Mouse (Mus musculus) hindbrain, embryonic 14.5 days (tissue): Measurements from ENCODE around the gene Fbxl5. TPM values are rescaled to one million over a fixed set of nuclear protein-coding genes. Genes with fewer than 3 reads are reported as not detected.

ENCODE experiments used
- ATAC-seq: fragments of 200-750 bp; cut with Nextera tagmentation; 2 replicates; pipeline ENCODE4 v1.8.0; 2017; ENCODE audit warnings: moderate number of reproducible peaks, mild to moderate bottlenecking, moderate TSS enrichment, moderate library complexity; ENCODE audit not compliant: low FRiP score
- DNase-seq: peaks from one replicate; pipeline ENCODE4 v3.0.0-alpha.2; 2015; ENCODE audit warnings: low spot score
- H3K27ac ChIP-seq: fragments of 300-500 bp; sonication (generic); 2 replicates; pipeline ENCODE4 v1.5.1; 2014; ENCODE audit warnings: mild to moderate bottlenecking, moderate library complexity
- H3K27me3 ChIP-seq: fragments of 300-500 bp; sonication (generic); 2 replicates; pipeline ENCODE4 v1.6.1; 2014; ENCODE audit warnings: mild to moderate bottlenecking, low read length, mixed read lengths; ENCODE audit not compliant: control insufficient read depth, insufficient read depth
- H3K36me3 ChIP-seq: fragments of 300-500 bp; sonication (generic); replicated peaks from 2 replicates; pipeline ENCODE4 v1.6.1; 2014; ENCODE audit not compliant: control insufficient read depth, insufficient read depth
- H3K4me1 ChIP-seq: fragments of 300-500 bp; sonication (generic); replicated peaks from 2 replicates; pipeline ENCODE4 v1.6.1; 2014; ENCODE audit warnings: antibody characterized with exemption, low read length, mixed read lengths; ENCODE audit not compliant: control insufficient read depth, insufficient read depth
- H3K4me2 ChIP-seq: fragments of 300-500 bp; sonication (generic); replicated peaks from 2 replicates; pipeline ENCODE4 v1.6.1; 2014; ENCODE audit warnings: mild to moderate bottlenecking, moderate library complexity
- H3K4me3 ChIP-seq: fragments of 300-500 bp; sonication (generic); replicated peaks from 2 replicates; pipeline ENCODE4 v1.5.1; 2014; ENCODE audit warnings: mild to moderate bottlenecking, low read length
- H3K9ac ChIP-seq: fragments of 300-500 bp; sonication (generic); 2 replicates; pipeline ENCODE4 v1.6.1; 2014
- H3K9me3 ChIP-seq: fragments of 300-500 bp; sonication (generic); 2 replicates; pipeline ENCODE4 v1.6.1; 2016; ENCODE audit warnings: low read length; ENCODE audit not compliant: control insufficient read depth
- WGBS: fragments of 180-500 bp; shearing (Covaris S2); extraction: QIAGEN DNeasy Blood & Tissue Kit; methylation state at CpG from one replicate; pipeline ENCODE4 v1.1.7; 2014; 5-methylcytosine and 5-hydroxymethylcytosine counted together
- polyA plus RNA-seq: library from polyadenylated mRNA; unstranded; fragments of >200 nt; fragmentation: Nextera tagmentation; extraction: Ambion mirVana; gene quantifications from 2 replicates; pipeline ENCODE4 v1.2.1, GENCODE M21; 2014

Fbxl5 gene
- polyA plus RNA-seq, 1 experiment from 2014 or later = 89.6 TPM

DNA sequence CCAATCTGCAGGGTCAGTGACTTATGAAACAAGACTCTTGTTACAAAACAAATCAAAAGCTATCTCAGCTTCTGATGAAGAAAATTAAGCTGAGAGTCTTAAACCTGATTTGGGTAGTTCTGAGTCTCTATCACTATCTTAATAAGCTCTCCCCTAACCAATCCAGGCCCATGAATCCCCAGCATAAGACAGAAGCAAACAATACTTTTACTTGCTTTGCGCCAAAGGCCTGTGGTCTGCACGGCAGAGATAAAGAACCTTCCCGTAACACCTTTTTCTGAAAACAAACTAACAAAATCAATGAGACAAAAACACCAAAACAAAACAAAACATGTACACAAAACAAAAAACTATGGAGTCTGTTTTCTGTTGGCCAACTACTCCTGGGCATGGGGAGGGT is 42.9 kb downstream of the Fbxl5 start:
- H3K27me3 ChIP-seq = no peaks in the 10 kb centered on the region
- no peak for DNase-seq
- H3K36me3 ChIP-seq = no peaks in the 10 kb centered on the region
- ATAC-seq = no peak
- WGBS = 92% methylated on average over 3 of the region's 3 CpGs
- H3K4me2 ChIP-seq = no peak overlapping the region
- H3K27ac ChIP-seq = no peak overlapping the region
- H3K4me1 ChIP-seq = peaks cover 28% of the 10 kb centered on the region
- no peak overlapping the region for H3K4me3 ChIP-seq
- H3K9ac ChIP-seq = no peak overlapping the region
- H3K9me3 ChIP-seq = no peaks in the 10 kb centered on the region

DNA sequence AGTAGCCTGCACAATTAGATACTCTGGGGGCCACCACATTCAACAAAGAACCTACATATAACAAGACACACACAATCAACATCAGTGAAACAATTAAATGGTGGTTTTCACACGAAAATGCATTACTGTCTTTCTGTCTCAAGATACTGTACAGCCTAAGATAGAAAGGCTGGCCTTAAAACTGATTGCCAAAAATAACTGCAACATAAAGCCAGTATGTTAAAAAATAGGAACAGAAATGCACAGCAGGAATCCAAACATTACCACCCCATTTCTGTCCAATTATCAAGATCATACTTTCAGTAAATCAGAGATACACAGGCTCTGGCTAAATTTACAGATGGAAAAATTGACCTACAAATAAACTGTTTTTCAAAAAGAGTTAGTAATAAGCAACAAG is 44.4 kb downstream of the Fbxl5 start:
- DNase-seq = no peak
- H3K27ac ChIP-seq = no peak overlapping the region
- H3K9me3 ChIP-seq = no peaks in the 10 kb centered on the region
- no peak for ATAC-seq
- H3K4me1 ChIP-seq = peaks cover 20% of the 10 kb centered on the region
- no peaks in the 10 kb centered on the region for H3K36me3 ChIP-seq
- H3K4me2 ChIP-seq = no peak overlapping the region
- no peaks in the 10 kb centered on the region for H3K27me3 ChIP-seq
- H3K4me3 ChIP-seq = no peak overlapping the region
- 63% methylated on average over 1 of the region's 1 CpGs for WGBS
- H3K9ac ChIP-seq = no peak overlapping the region

DNA sequence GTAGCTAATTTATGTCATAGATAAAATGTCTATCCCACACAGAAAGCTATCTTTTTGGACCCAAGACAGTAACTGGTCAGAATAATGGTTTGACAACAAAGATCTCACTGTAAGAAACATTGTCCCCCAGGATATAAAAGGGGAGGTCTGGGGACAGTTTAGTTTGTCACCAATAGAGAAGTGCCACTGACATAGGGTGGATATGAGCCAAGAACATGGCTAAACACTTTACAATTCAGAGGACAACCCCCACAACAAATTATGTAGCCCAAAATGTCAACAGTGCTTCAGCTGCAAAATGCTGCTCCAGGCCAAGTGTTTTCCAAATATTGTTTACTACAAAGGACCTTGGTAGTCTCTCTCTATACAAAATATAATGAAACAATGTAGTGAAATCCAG is 45.0 kb downstream of the Fbxl5 start:
- Histone ChIP-seq H3K9me3 (no peaks in the 10 kb centered on the region), H3K4me3 (no peak overlapping the region), H3K4me2 (no peak overlapping the region), H3K36me3 (peaks cover 2% of the 10 kb centered on the region; the same call in 1 of the 2 replicates), H3K27ac (no peak overlapping the region; the same call in 1 of the 2 replicates), H3K4me1 (peaks cover 20% of the 10 kb centered on the region), H3K27me3 (no peaks in the 10 kb centered on the region), H3K9ac (no peak overlapping the region)
- DNase-seq = no peak
- ATAC-seq = no peak

DNA sequence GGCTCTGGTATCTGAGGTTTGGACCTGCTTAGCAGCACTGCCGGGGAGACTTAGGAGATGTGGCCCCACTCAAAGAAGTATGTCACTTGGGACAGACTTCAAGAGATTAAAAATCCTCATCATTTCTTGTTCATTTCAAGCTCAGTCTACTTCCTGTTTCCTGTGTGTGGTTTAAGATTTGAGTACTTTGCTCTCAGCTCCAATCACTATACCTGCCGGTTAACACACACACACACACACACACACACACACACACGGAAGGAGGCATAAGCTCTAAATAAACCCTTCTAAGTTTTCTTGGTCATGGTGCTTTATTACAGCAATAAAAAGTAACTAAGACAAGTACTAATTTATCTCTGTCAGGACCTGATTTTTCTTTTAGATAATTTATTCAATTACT is 49.9 kb downstream of the Fbxl5 start:
- H3K4me1 ChIP-seq = peaks cover 5% of the 10 kb centered on the region; the same call in 1 of the 2 replicates
- ATAC-seq = no peak
- WGBS = 90% methylated on average over 3 of the region's 3 CpGs

DNA sequence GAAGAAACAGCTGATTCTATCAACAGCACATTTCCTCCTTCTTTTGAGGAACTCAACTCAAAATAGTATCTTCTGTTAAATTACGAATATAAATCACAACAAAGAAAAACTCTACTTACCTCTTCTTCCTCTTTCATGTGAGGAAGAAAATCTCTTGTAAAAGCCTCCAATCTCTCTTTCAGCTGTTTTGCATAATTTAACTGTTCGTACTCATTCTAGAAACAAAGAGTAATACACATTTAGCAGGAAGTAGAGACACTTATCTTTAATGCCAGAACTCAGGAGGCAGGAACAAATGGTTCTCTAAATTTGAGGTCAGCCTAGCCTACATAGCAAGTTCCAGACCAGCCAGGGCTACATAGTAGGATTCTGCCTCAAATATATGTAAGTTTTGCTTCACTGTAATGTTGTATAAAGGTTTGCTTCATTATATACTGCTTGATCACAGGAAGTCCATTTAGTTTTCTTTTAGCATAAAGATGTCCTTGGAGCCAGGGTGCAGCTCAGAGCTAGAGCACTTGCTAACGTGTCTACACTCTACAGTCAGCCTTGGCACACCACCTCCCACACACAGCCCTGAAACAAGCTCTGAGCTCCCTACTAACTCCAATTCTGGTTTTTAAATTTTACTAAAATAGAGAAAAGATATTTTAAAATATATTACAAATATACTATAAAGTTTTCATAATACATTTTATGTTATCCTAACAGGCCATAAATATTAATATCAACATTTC is 50.7 kb downstream of the Fbxl5 start:
- peaks cover 29% of the 10 kb centered on the region for H3K36me3 ChIP-seq
- no peaks in the 10 kb centered on the region for H3K27me3 ChIP-seq
- H3K9me3 ChIP-seq = no peaks in the 10 kb centered on the region
- H3K4me3 ChIP-seq = no peak overlapping the region
- no peak overlapping the region for H3K27ac ChIP-seq
- 93% methylated on average over 3 of the region's 3 CpGs for WGBS
- H3K4me1 ChIP-seq = no peaks in the 10 kb centered on the region
- H3K9ac ChIP-seq = no peak overlapping the region
- no peak overlapping the region for H3K4me2 ChIP-seq
- ATAC-seq = no peak
- no peak for DNase-seq

More for the DNA sequence above, 49.9 kb downstream of the Fbxl5 start:
- Histone ChIP-seq H3K27me3 (no peaks in the 10 kb centered on the region), H3K9me3 (no peaks in the 10 kb centered on the region), H3K27ac (no peak overlapping the region), H3K9ac (no peak overlapping the region), H3K4me2 (no peak overlapping the region), H3K4me3 (no peak overlapping the region), H3K36me3 (peaks cover 28% of the 10 kb centered on the region)
- no peak for DNase-seq

DNA sequence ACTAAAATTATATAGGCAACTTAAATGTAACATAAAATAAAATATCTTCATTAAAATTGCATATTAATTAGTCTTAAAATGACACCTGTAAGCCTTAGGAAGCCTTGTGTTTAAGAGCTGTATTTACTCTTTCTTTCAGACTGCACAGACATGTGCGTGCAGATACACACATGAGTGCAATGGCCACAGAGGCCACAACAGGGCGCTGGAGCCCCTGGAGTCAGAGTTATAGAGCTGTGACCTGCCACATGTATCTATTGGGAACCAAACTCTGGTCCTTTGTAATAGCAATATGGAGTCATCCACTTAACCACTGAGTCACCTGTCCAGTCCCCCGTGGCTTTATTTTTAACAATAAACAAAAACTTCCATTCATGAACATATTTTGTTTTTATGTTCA is 72.3 kb downstream of the Fbxl5 start:
- peaks cover 25% of the 10 kb centered on the region for H3K36me3 ChIP-seq
- no peaks in the 10 kb centered on the region for H3K27me3 ChIP-seq
- DNase-seq = no peak
- H3K4me3 ChIP-seq = no peak overlapping the region
- H3K9ac ChIP-seq = no peak overlapping the region
- H3K4me1 ChIP-seq = no peaks in the 10 kb centered on the region
- ATAC-seq = no peak
- H3K27ac ChIP-seq = no peak overlapping the region
- no peak overlapping the region for H3K4me2 ChIP-seq
- 84% methylated on average over 3 of the region's 3 CpGs for WGBS
- no peaks in the 10 kb centered on the region for H3K9me3 ChIP-seq

DNA sequence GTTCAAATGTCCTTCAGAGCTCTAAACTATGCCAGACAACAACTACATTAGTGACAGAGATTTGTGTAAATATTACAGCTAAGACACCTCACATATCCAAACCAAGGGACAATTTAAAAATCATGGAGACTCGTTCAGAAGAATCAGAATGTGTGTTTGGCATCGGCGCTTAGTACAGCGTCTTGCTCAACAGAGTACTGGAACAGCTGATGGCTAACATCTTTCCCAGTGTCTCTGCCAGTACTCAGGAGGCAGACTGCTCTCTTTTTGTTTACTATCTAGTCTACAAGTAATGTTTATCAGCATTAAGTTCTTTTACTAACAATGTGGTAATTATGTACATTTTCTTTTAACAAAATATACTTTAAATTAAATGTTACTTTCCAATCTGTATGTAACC is 73.4 kb downstream of the Fbxl5 start:
- ATAC-seq = no peak
- Histone ChIP-seq H3K4me2 (no peak overlapping the region), H3K27ac (no peak overlapping the region), H3K9me3 (no peaks in the 10 kb centered on the region), H3K9ac (no peak overlapping the region), H3K4me3 (no peak overlapping the region), H3K36me3 (peaks cover 28% of the 10 kb centered on the region), H3K4me1 (no peaks in the 10 kb centered on the region), H3K27me3 (no peaks in the 10 kb centered on the region)
- no peak for DNase-seq
- WGBS = 93% methylated on average over 4 of the region's 4 CpGs

DNA sequence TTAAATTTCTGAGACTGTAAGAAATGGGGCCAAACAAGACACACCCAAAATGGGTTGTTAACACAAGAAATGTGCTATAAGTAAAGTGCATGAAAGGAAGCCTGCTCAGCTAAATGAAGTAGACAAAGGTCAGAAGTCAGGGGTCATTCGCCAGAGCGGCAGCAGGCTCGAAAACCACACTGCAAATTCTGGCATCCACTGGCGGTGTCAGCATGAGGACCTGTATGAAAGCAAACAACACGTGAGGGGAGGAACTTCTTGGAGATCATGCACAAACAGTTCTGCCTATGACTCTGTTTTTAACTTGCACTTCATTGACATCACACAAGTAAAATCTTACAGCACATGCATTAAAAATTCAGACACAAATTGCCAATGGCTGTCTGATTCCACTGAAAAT is 76.3 kb downstream of the Fbxl5 start:
- no peak overlapping the region for H3K4me2 ChIP-seq
- no peak overlapping the region for H3K27ac ChIP-seq
- no peaks in the 10 kb centered on the region for H3K27me3 ChIP-seq
- no peak overlapping the region for H3K4me3 ChIP-seq
- H3K9me3 ChIP-seq = no peaks in the 10 kb centered on the region
- H3K9ac ChIP-seq = no peak overlapping the region
- no peak for DNase-seq
- H3K36me3 ChIP-seq = peaks cover 45% of the 10 kb centered on the region
- WGBS = 42% methylated on average over 5 of the region's 5 CpGs
- ATAC-seq = no peak
- no peaks in the 10 kb centered on the region for H3K4me1 ChIP-seq

DNA sequence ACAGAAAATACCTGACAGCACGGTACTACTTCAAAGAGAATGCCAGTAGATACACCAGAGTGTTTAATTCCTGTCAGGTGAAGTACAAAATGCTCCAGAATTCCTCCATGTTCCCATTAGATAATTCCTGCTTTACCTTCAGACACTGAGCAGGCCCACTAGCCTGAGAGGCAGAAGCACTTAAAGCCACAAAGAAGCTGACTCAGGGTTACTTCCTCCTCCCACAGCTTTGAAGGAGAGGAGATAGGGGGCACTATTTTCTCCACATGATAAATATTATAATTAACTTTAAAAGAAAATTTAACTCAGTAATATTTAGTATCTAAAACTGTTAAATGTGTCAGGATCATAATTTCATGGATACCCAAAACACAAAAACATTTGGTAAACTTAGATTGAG is 77.3 kb downstream of the Fbxl5 start:
- Histone ChIP-seq H3K27me3 (no peaks in the 10 kb centered on the region), H3K4me2 (no peak overlapping the region), H3K36me3 (peaks cover 42% of the 10 kb centered on the region), H3K9me3 (no peaks in the 10 kb centered on the region), H3K4me1 (no peaks in the 10 kb centered on the region), H3K9ac (no peak overlapping the region), H3K4me3 (no peak overlapping the region), H3K27ac (no peak overlapping the region)
- DNase-seq (no peak), ATAC-seq (no peak)
- 100% methylated on average over 1 of the region's 1 CpGs for WGBS

DNA sequence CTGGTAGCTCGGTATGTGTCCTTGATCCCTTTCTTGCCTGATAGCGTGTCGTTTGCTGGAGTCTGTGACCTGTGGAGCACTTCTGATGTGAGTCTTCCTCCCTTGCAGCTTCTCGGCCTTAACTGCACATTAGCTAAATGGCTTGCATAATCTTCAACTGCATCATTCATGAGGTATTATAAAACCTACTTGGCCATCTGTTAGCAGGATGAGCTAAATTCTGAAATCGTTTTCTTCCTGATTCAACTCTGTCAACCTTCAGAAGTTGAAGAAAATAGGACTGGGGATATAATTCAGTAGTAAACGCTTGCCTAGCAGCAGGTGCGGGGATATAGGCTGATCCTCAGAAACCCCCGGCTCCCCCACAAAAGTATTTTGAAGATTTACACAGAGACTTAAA is 89.1 kb downstream of the Fbxl5 start:
- DNase-seq = no peak
- WGBS = 75% methylated on average over 8 of the region's 8 CpGs
- Histone ChIP-seq H3K4me1 (no peaks in the 10 kb centered on the region), H3K36me3 (peaks cover 44% of the 10 kb centered on the region), H3K4me2 (no peak overlapping the region), H3K4me3 (no peak overlapping the region), H3K9ac (no peak overlapping the region), H3K27ac (no peak overlapping the region), H3K27me3 (no peaks in the 10 kb centered on the region), H3K9me3 (no peaks in the 10 kb centered on the region)
- no peak for ATAC-seq
